Mouse (Mus musculus): ENCODE results near the gene Malsu1.

The Malsu1 gene

DNA sequence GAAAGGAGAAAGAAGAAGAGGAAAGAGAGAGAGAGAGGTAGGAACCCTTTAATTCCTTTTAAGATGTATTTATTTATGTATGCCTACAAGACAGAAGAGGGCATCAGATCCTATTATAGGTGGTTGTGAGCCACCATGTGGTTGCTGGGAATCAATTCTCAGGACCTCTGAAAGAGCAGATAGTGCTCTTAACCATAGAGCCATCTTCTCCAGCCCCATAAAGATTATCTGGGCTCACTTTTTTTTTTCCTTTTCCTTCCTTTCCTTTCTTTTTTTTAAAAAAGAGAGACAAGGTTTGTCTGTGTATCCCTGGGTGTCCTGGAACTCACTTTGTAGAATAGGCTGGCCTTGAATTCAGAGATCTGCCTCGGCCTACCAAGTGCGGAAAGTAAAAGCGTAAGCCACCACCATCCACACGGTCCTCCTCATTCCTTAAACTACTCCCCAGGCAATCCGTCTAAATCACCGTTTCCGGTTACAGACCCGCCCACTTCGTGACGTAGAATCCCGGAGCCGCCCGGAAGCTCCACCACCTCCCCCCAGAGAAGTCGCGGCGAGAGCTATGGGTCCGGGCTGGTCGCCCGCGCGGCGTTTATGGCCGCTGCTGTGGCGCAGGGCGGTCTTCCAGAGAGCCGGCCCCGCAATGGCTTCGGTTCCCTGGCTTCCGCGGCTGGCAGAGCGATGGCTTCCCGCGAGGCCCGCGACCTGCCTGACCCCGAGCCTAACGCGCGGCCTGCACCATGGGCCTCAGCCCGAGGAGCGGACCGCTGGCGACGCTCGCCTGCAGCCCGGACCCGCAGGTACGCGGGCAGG, at the start of gene Malsu1:
TSS of gene Malsu1 (plus strand) at position 492 of the 813 bp plus-strand sequence.
- peak; percentile 96 for DNase-seq

GRCm38 (mm10) chr6:49025290-49025689, 48.3 kb upstream of the Malsu1 start:
- no peak for DNase-seq

DNA sequence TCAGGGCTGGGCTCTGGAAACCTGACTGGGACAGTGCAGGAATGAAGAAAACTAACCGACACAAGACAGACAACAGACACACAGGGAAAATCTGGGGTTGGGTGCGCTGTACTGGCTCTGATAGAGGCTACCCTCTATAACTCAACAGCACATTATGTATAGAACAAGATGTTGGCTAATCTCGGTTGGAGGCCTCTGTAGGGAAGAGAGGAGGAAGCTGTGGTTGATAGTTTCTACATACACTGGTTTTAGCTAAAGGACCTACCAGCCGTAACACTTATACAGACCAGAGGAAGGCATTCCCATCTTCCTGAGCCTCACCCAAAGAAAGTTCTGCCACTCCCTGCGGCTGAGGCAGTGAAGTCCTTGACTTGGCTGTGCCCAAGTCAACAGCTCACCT, 47.1 kb upstream of the Malsu1 start:
- DNase-seq: no peak

DNA sequence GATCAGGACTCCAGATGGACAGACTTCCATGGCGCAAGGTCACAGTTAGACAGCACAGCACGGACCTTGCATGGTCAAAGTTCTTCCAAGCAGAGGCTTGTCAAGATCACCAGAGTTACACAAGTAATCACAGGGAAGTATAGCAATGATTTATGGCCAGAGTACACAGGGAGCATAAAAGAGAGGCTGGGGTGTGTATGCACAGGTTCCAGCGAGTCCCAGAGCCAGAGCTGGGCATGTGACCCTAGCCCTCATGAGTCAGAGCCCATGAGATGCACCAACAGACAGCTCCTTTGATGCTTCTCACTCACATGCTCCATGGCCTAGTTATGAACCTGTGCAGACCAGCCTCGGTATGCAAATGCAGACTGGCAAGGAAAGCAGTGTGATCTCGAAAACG, 45.6 kb upstream of the Malsu1 start:
- DNase-seq: no peak

- DNase-seq: no peak
Measured at GRCm38 (mm10) chr6:49028708-49029107, 44.9 kb upstream of the Malsu1 start.

GRCm38 (mm10) chr6:49031230-49031629, 42.4 kb upstream of the Malsu1 start:
- DNase-seq: no peak

- DNase-seq: no peak
Measured at GRCm38 (mm10) chr6:49032783-49033182, 40.8 kb upstream of the Malsu1 start.

DNA sequence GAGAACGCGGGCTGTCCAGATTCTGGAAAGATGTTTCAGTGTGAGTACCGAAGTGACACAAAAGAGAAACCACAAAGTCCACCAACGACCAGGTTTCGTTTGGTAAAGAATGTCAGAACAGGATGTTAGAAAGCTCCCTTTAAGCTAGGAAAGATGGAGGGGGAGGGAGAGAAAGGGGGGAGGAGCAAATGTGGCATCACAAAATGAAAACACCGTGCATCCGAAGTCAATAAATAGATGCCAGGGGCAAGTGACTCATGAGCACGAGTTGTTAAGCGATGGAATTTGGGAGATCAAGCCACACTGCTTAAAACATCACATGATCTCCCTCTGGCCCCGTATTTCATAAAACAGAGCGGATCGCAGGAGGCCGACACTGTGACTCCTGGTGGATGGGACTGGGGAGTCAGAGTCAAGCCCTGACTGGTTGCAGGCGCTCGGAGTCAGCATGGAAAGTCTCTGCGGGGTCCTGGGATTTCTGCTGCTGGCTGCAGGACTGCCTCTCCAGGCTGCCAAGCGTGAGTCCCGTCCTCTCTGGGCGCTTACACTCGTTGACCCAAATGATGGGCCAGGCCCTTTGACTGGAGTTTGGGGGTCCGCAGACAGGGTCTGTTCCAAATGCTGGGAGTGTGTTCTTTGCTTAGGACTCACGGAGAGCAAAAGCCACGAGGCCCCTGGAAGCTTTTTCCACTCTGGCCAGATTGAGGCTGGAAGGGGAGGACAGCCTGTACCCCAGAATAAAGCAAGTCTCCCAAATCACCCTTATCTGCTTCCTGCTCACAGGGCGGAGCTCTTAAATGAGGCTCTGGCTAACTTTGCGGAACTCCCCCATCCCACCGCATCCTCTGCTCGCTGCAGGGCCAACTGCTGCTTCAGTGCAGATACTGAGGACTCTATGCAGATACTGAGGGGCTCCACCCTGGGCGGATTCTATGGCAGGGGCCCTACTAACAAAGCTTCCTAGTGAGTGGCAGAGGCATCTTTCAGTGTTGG, 37.0 kb upstream of the Malsu1 start, which contains the start of gene Gpnmb:
TSS of gene Gpnmb (plus strand) at position 272 of the 993 bp plus-strand sequence.
- DNase-seq: peak; percentile 45

DNA sequence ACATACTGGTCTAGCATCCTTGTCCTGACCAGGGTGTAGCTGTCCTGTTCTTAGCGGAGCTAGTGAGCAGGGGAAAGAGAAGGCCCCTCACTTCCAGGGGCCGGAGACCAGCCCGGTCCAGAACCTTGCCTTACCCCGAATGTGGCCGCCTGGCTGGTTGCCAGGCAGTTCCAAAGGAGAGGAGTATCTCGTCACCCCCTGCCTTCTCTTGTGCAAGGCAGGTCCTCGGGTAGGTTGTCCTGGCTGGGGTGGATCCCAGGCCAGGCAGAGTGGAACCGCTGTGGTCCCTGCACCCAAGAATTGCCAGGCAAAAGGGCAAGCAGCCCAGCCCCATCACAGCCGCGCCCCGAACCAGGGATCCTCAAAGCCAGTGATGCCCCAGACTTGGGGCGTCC, 36.3 kb upstream of the Malsu1 start:
- DNase-seq: no peak

GRCm38 (mm10) chr6:49039470-49040180, 34.0 kb upstream of the Malsu1 start:
- peak; percentile 88 for DNase-seq

- DNase-seq: no peak
Measured at GRCm38 (mm10) chr6:49046502-49046901, 27.1 kb upstream of the Malsu1 start.

DNA sequence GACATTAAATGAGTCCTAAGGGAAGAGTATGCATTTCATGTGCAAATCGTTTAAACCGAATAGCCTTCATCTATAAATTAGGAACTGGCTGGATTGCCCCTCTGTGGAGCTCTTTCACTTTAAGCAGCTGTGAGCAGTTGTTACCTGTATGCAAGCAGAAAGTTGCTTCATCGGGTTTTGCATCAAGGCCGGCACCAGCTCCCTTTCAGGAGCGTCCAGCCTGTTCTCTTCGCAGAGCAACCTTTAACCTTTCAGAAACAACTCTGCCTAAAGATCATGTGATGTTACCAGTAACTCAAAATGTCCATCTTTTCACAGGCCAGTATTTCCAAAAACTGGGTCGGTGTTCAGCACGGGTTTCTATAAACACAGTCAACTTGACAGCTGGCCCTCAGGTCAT, 26.6 kb upstream of the Malsu1 start:
- no peak for DNase-seq

- no peak for DNase-seq
Measured at GRCm38 (mm10) chr6:49047848-49048247, 25.7 kb upstream of the Malsu1 start.

DNA sequence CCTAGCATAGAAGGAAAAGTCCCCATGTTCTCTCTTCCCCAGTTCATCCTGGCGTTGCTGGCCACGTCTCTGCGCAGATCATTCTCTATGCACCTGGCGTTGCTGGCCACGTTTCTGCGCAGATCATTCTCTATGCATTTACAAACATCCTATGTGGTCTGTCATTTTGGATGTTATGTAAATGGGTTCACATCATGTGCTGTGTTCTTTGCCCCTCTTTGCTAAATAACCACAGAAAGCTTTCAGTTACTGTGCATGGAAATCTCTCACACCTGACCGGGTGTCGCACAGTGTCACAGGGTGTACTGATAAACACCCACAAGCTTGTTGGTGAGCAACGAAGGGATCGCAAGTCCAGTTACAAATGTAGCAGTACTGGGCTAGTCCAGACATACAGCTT, 25.2 kb upstream of the Malsu1 start:
- DNase-seq: no peak

- no peak for DNase-seq
Measured at GRCm38 (mm10) chr6:49050677-49051410, 22.8 kb upstream of the Malsu1 start.

DNA sequence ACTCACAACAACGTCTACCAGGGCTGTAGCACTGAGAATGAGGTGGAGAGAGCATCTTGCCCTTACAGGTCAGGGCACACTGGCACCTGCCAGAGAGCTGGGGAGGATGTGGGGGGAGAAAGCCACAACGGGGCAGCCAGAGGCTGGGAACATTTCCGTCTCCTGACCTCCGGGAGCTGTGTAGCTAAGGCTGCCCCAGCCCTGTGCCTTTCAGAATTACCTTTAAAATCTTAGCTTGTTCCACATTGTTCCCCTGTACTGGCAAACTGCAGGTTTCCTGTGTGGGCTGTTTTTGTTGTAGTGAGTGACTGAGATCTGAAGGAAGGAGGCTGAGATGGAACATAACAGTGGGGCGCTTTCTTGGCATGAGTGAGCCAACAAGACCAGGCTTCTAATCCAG, 21.4 kb upstream of the Malsu1 start:
- DNase-seq: peak; percentile 32

GRCm38 (mm10) chr6:49055256-49055733, 18.3 kb upstream of the Malsu1 start:
- no peak for DNase-seq

DNA sequence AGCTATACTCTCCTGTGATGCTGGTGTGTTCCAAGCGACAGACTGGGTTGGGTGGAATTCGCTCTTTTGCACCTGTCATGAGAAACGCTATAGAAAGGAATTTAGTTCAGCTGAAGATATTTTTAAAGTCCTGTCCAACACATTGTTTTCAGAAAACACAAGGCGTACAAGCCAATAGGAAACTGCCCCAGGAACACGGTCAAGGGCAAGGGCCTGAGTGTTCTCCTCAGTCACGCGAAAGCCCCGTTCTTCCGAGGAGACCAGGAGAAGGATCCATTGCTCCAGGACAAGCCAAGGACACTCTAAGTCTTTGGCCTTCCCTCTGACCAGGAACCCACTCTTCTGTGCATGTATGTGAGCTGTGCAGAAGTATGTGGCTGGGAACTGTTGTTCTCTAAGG, 17.6 kb upstream of the Malsu1 start:
- DNase-seq: no peak

- peak; percentile 81 for DNase-seq
Measured at GRCm38 (mm10) chr6:49057053-49058021, 16.3 kb upstream of the Malsu1 start.

DNA sequence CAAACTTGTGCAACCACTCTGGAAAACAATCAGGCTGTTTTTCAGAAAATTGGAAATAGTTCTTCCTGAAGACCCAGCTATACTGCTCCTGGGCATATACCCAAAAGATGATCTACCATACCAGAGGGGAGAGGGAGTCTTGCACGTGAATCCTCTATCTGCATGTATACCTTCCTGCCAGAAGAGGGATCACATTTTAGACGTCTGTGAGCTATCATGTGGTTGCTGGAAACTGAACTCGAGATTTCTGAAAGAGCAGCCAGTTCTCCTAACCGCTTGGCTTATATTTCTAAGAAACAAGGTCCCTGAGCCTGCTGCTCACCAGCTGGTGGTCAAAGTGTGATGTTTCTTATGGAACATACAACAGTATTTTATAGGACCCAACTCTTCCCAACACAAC, 5.2 kb upstream of the Malsu1 start:
- DNase-seq: no peak

DNA sequence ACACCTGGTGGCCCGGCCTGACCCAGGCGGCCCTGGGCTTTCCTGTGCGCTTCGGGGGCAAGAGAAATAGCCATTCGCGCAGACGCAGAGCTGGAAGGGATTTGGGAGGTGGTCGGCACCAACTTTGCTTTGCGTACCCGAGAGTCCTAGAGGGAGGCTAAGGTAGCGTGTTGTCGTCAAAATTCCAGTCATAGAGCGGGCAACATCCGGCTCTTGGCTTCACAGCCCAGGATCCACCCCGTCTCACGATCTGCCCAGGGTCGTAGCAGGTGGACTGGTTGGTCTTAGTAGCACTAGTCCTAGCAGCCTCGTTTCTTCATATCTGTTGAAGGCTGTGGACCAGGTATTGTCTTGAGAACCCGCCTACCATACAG, 509 bp downstream of the Malsu1 start:
- no peak for DNase-seq

Measured in thymus, postnatal 4 days (tissue).